8 mouse cellular contexts compared by ENCODE assay signal in the genomic region with DNA sequence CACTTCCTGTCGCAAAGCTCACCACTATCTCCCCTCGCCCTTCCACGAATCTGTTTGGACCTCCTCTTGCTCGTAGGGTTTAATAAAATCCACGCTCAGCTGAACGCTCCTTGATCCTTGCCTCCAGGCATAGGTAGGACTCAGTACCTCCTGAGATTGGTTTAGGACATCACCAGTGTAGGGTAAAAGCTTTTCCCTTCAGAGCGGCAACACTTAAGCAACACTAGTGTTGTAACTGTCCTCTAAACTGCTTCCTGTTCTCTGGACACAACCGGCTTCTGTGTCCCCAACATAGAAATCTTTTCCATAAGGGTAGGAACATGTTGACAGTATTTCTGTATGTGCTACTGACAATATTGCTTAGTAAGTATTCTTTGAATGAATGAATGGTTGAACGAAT. TPM values are rescaled to one million over a fixed set of nuclear protein-coding genes. Genes with fewer than 3 reads are reported as not detected.
A peak's percentile ranks its signal among the peaks of the same experiment; 100 is the strongest.
DNase-seq lines count a peak whose midpoint lies in the region; ATAC-seq and TF ChIP-seq lines count a peak whose summit lies in the region.

No protein-coding gene starts in this region.

- H3K27ac ChIP-seq in forebrain, embryonic 14.5 days (ENCODE audit: low read depth, low read length) = no peak overlapping the region
- no peak overlapping the region for H3K27ac ChIP-seq in liver, embryonic 16.5 days (ENCODE audit: low read length)

- H3K4me1 ChIP-seq in E14TG2a.4 (replicated peaks; ENCODE audit: low read depth, low read length) = peaks cover 11% of the 10 kb centered on the region
- H3K4me1 ChIP-seq in forebrain, embryonic 14.5 days (ENCODE audit: control insufficient read depth, insufficient read depth, low read length) = peaks cover 10% of the 10 kb centered on the region; the same call in 1 of the 2 replicates
- H3K4me1 ChIP-seq in liver, embryonic 16.5 days (ENCODE audit: control insufficient read depth, low read depth, low read length) = peaks cover 2% of the 10 kb centered on the region; the same call in 1 of the 2 replicates

- ATAC-seq in cerebellum, adult (ENCODE audit: insufficient number of reproducible peaks, low FRiP score, low TSS enrichment) = 0 out of 2 replicates have a peak, but pooled peaks have one; percentile 7
- ATAC-seq in forebrain, embryonic 14.5 days = no peak; the same call in 1 of the 2 replicates
- 0 out of 2 replicates have a peak, but pooled peaks have one; percentile 7 for ATAC-seq in liver, embryonic 16.5 days (ENCODE audit: low read depth)

- 30% methylated on average over 9 of the region's 9 CpGs for WGBS in forebrain, embryonic 14.5 days
- WGBS in liver, embryonic 16.5 days (ENCODE audit: insufficient replicate concordance) = 18% methylated on average over 9 of the region's 9 CpGs

- peak overlapping the region; percentile 94 for H3K4me3 ChIP-seq in E14TG2a.4 (replicated peaks; ENCODE audit: low read length)
- H3K4me3 ChIP-seq in forebrain, embryonic 14.5 days (ENCODE audit: low read depth, low read length) = peak overlapping the region; percentile 83
- peak overlapping the region; percentile 76 for H3K4me3 ChIP-seq in liver, embryonic 16.5 days (ENCODE audit: low read depth, low read length)

- peak overlapping the region; percentile 78 for H3K9ac ChIP-seq in forebrain, embryonic 14.5 days (ENCODE audit: low read length)
- peak overlapping the region; percentile 75 for H3K9ac ChIP-seq in liver, embryonic 16.5 days (ENCODE audit: low read depth, low read length)

- TF ChIP-seq CTCF in E14TG2a.4 (conservative IDR thresholded peaks at IDR 0.05; ENCODE audit: low read length) = no peak

- H3K27me3 ChIP-seq in E14TG2a.4 (ENCODE audit: insufficient read depth, low read length) = peaks cover 12% of the 10 kb centered on the region
- no peaks in the 10 kb centered on the region for H3K27me3 ChIP-seq in forebrain, embryonic 14.5 days (replicated peaks; ENCODE audit: control insufficient read depth, insufficient read depth, low read length)
- H3K27me3 ChIP-seq in liver, embryonic 16.5 days (ENCODE audit: control insufficient read depth, insufficient read depth, low read depth, low read length) = no peaks in the 10 kb centered on the region

- H3K36me3 ChIP-seq in E14TG2a.4 (ENCODE audit: insufficient read depth, low read length) = no peaks in the 10 kb centered on the region
- H3K36me3 ChIP-seq in forebrain, embryonic 14.5 days (ENCODE audit: control insufficient read depth, insufficient read depth, low read length) = no peaks in the 10 kb centered on the region
- no peaks in the 10 kb centered on the region for H3K36me3 ChIP-seq in liver, embryonic 16.5 days (ENCODE audit: control insufficient read depth, insufficient read depth)

- no peak for DNase-seq in cerebellum, adult 9-10 months
- no peak for DNase-seq in forebrain, embryonic 14.5 days (ENCODE audit: low spot score)
- DNase-seq in T-cell, adult 2 months (ENCODE audit: low spot score) = no peak
- DNase-seq in thymus, postnatal 14 days = no peak
- no peak for DNase-seq in right cerebral cortex, postnatal 4 days

- no peaks in the 10 kb centered on the region for H3K9me3 ChIP-seq in E14TG2a.4 (ENCODE audit: low read length)
- no peaks in the 10 kb centered on the region for H3K9me3 ChIP-seq in forebrain, embryonic 14.5 days (replicated peaks; ENCODE audit: control insufficient read depth, low read length)
- H3K9me3 ChIP-seq in liver, embryonic 16.5 days (replicated peaks; ENCODE audit: control insufficient read depth, low read length) = no peaks in the 10 kb centered on the region

- H3K4me2 ChIP-seq in forebrain, embryonic 14.5 days (ENCODE audit: low read length) = peak overlapping the region; percentile 87
- H3K4me2 ChIP-seq in liver, embryonic 16.5 days (ENCODE audit: low read depth, low read length) = peak overlapping the region; percentile 85

RNA-seq across cellular contexts. Expression of a gene that starts 1.3 kb away (rescaled TPM):
- polyA plus RNA-seq in forebrain, embryonic 14.5 days (2014; fragmentation: Nextera tagmentation; extraction: Ambion mirVana) = 39.6 and 45.0 TPM in 2 replicates
- polyA plus RNA-seq in liver, embryonic 16.5 days (2015; fragmentation: Nextera tagmentation; extraction: Ambion mirVana) = 10.7 and 11.3 TPM in 2 replicates
